Mouse (Mus musculus): ENCODE results near the gene Ubl4b.

The Ubl4b gene

DNA sequence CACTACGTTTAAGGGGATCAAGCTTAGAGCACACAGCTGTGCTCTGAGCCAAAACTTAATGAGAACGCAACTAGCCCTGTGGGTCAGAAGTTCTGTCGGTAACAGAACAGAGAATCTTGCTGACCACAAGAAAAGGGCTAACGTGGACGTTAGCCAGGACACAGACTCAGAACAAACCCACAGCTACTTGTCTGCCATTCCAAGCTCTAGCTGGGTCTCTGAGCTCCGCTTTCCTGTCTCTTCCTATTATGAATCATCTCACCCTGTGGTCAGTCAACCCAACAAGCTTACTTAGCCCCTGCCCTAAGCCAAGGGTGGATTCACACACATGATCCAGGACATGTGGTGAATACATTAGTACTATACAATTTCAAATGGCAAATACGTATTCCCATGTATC is 12.9 kb upstream of the Ubl4b start:
- DNase-seq, result no peak

DNA sequence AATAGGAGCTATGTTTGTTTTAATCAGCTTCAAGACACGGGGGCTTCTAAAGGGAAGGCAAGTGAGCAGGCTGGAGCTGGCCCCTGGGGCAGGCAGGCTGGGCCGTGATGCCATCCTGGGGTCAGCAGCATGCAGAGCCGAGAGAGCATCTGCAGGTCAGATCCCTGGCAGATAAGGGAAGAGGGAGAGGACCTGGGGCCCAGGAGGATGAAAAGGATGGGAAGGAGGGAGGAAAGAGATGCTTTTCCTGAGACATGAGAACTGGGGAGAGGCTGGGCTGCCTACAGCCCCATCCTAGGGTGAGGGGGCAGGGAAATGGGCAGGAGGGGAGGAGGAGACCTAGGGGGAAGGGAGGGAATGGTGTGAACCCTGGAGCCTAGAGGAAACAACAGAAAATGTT is 10.5 kb upstream of the Ubl4b start:
- DNase-seq, result no peak

DNA sequence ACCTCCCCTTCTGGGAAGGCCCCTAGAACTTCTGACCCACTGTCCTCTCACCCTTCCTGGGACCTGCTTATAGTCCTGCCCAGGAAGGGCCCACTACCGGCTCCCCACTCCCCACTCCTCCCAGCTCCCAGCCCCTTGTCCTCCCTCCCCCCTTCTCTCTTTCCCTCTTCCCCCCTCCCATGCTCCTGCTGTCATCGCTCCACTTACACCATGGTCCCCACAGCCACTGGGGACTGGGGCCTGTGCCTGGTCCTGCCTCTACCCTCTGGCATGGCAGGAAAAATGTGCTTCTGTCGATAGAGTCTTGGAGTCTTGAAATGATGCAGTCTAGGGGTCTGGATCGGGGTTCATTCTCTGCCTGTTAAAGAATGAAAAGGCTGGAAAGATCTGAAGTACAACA is 9.0 kb upstream of the Ubl4b start:
- DNase-seq, result no peak

DNA sequence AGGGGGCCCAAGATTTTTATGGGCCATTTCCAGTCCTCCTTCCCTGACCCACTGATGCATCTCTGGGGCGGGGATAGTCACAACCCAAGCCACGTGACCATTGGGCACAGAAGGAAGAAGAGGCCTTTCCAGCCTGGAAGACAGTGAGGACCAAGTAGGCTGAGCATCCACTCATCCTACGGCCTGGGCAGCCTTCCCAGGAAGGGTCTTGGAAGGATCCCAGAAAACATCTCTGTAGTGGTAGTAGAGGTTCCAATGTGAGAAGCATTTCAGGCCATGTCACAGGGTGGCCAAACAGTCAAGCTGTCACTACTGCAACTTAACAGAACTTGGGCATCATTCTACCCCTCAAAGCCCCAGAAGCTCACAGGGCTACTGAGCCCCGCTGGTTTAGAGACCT is 7.7 kb upstream of the Ubl4b start:
- peak; percentile 34 to 64 for DNase-seq

DNA sequence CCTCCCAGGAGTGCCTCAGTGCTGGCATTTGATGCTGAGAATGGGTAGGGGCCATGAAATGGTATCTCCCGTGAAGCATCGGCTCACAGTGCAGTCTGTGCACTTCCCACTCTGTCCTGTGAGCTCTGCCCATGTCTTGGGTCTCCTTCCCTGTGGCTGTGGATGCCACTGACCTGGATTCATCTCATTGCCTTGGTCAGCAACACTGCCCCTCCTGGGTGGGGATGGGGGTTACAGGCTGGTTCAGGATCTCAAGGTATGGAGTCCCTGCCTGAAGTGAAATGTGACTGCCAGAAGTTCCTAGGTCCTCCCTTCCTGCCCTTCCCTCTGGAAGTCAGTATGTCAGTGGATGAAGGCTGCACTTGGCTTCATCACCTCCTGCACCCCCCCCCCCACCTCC is 7.2 kb upstream of the Ubl4b start:
- DNase-seq, result no peak

DNA sequence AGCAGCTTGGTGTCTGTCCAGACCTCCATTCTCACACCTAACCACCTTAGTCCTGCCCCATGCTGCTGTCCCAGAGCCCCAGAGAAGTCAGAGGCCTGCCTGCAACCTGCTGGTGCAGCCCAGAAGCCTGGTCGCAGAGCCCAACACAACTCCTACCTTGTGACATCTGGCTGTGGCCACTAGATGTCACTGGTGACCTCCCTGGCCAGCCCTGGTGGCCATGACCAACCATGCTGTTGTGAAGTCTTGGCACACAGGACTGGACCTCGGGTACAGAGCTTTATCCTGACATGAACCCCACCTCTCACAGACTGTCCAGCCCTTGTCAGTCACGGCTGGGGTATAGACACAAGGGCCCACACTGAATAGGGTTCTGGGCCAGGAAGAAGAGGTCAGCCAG is 4.3 kb upstream of the Ubl4b start:
- peak; percentile 78 to 85 for DNase-seq

DNA sequence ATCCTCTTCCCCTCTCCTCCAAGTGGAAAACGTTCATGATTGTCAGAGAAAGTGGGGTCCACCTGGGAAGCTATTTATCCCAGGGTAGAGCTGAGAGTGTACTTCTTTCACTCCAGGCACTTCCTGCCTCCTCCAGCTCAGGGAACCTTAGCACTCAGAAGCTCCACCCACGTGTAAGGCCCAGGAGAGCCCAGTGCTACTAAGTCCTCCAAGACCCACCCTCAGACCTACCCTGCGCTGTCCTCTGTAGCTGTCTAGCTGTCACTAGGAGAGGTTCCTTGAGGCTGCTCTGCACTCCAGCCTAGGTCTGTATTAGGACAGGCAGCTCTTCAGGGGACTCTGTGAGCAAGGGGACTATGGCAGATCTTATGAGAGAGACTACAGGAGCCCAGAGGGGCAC is 3.9 kb upstream of the Ubl4b start:
- DNase-seq, result no peak

DNA sequence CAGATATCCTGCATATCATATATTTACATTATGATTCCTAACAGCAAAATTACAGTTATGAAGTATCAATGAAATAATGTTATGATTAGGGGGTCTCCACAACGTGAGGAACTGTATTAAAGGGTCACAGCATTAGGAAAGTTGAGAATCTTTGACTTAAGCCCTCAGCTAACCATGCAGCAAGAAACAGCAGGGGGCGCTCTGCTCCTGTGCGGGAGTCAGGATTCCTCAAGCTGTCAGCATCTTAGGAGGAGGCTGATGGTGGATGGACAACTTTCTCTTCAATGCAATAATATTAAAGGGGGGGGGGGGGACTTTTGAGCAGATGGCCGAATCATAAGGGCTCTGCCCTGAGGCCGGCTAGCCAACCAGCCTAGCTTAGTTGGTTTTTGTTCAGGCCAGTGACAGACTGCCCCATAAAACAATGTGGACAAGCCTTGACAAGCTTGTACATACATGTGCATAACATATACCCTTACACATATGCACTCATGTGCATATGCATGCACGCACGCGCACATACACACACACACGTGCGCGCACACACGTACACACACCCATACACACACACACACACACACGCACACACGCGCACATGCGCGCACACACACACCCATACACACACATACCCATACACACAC is 4.3 kb downstream of the Ubl4b start:
- DNase-seq, result peak; percentile 83 to 93

DNA sequence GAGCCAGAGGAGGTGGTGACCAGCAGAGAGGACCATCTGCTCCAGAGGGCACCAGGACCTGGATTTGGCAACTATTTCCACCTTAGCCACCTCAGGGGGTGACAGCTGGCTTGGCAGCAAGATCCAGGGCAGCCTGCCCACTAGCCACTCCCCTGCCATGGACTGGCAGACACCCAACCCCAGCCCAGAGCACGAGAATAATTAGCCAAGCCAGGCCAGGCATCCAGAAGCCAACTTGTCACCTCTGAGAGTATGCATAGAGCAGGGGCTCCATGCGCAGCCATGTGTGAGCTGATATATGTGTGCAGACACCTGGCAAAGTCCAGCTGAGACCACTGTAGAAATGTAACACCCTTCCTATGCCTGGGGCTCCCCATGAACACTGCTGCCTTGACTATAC is 7.9 kb downstream of the Ubl4b start:
- peak; percentile 87 to 88 for DNase-seq

DNA sequence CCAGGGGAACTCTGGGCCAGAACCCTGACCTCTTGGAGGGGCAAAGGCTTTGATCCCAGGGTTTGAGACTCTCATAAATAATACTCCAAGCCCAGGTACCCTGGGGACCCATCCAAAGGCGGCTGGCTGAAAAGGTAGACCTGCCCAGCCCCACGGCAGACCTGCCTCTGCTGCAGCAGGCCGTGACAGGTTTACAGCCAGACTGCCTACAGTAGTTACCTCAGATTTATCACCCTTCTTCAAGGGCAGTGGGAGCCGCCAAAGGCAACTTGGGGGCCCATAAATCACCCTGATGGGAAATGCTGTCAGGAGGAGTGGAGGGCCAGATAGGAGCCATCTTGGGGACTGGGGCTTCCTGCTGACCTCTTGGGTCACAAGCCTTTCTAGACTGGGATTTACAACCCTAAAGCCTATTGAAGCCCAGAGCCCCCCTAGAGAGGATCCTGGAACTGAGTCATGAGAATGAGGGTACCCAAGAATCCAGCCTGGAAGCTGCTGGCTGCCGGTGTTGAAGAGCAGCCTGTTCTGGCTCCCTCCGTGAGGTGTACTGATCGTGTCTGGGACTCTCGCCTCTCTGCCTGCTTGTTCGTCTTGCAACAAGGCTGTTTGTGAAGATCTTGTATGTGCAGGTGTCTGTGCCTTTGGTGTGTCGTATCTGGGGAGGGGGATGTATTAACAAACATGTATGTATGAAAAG is 9.0 kb downstream of the Ubl4b start:
- DNase-seq, result peak in 1 of 2 experiments; percentile 21

DNA sequence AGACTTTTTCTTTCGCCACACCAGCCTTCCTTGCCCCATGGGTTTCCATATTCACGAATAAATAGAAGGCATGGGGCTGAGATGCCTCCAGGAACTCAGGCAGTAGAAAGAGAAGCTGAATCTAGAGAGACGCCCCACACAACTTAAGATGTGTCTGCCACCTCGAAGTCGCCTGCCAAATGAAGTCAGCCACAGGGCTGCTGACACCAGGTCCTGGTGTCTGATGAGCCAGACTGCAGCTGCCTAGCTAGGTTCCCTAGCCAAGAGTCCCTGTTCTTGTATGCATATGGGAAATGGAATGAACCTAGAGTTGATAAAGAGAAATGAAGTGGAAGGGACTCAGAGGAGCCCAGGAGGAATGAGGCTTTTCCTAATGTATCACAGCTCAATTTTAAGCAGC is 9.6 kb downstream of the Ubl4b start:
- DNase-seq, result no peak

DNA sequence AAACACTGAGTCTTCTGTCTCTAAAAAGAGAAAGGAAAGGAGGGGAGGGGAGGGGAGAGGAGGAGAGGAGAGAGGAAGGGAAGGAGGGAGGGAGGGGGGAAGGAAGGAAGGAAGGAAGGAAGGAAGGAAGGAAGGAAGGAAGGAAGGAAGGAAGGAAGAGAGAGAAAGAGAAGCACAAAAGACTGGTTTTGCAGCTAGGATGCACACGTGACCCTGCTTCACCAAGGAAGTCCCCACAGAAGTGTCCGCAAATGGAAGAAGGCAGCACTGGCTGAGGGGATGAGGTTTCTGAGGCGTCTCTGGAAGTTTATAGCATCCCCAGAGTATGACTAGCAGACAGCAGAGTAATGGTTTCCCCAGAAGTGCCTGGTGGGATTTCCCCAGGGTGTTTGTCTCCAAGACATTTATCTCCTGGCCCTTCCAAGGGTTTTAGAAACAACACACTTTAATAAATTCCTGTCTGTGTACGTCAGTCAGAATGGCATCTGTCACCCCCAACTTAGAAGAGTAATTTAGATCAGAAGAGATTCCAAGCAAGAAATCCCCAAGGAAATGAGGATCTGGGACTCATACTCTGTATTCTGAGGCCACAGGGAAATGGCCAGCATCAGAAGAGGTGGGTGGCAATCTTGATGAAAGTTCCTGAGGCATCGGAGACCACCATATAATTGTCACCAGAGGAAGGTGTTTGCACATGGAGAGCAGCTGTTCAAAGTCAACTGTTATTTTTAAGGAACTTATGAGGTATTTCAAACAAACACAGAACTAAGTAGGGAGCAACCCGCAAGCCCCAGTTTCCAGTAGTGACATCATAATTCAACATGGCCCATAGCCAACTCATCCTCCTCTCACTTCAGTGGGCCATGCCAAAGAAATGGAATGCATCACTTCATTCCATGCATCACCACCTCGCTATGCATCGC is 11.5 kb downstream of the Ubl4b start:
- DNase-seq, result no peak

DNA sequence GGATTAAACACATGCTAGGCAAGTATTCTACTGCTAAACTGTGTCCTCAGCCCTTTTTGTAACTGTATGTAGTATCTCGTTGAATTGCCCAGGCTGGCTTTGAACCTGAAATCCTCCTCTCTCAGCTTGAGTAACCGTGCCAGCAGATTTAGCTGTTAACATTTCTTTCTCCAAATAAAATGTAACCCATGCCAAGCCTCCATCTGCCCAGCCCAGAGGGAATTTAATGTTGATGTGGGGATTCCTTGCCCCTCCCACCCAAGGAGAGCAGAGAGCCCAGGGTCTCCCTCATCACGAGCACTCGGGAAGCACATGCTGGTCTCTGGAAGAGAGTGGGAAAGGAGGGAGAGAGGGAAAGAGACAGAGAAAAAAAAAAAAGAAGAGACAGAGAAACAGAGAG is 12.3 kb downstream of the Ubl4b start:
- no peak for DNase-seq

DNA sequence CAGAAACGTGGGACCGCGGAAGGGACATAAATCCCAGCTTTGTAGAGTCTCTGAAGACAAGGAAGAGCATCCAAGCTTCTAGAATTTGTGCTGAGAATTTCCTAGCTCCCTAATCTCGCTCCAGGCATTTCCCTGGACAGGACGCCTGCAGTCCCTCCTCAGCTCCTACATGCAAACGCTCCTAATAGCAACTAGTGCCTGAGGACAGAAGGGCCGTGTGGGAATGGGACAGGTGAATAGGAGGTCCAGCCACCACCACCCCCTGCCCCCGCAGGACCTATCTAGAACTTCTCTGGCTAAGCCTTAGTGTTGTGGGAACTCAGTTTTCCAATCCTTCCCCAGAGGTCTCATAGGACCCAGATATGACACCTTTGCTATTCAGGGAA is 17.4 kb downstream of the Ubl4b start:
- DNase-seq, result no peak

DNA sequence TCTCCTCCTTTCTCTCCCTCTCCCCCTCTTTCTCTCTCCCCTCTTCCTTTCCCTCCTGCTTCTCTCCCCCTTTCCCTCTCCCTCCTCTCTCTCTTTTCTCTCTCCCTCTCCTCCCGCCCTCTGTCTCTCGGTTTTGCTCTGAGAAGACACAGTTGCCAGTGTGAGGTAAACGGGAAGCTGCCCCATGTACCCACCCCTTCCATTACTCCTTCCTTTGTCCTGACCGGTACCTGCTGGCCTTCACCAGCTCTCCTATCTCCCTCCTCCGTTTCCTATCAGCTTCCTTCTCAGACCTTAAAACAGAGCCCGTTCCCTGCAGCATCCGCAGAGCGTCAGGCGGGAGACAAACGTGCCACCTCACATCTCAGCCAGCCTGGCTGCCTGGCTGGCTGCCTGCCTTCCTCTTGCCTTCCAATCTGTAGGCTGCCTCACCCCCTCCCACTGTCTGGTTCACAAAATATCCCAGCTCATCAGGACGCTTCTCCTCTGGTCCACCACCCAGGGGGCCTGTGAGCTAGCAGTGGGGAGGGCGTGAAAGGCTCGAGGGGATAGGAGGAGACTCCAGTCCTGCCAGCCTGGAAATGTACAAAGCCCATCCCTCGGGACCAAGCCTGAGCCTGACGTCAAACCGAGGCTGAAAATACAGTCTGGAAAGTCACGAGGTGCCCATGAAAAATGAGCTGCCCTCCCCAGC is 17.9 kb downstream of the Ubl4b start:
- DNase-seq, result peak; percentile 77 to 84

DNA sequence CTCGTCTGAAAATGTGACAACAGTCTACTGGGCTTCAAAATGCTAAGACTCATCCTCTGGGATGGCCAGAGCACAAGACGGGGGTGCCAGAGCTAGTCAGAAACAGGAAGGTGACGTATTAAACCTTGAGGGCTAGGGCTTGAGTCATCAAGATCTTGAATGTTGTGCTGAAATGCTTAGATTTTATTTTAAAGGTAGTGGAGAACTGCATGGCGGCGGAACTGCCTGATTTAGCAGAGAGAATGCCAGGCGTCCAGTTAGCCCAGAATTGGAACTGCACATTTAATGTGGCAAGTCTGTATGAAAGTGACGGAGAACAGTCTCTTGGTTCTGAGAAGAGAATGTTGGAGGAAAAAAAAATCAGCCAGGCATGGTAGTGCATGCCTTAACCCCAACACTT is 19.9 kb downstream of the Ubl4b start:
- no peak for DNase-seq

DNA sequence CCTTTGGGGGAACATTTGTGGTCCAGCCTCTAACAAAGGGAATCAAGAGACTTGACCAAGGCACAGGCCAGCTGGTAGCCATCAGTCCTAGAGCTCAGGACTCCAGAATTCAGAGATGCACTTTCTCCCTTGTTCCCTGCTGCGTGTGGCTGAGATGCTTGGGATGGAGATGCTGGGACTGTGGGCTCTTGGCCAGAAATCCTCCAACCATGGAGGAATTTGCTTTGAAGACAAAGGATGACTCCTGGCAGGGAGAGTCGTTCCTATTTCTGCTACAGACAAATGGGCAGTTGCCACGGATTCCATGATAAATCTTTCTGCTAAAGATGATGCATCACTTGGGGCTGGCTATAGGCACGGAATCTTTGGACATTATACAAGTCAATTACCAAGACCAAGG is 21.3 kb downstream of the Ubl4b start:
- peak; percentile 58 to 66 for DNase-seq

DNA sequence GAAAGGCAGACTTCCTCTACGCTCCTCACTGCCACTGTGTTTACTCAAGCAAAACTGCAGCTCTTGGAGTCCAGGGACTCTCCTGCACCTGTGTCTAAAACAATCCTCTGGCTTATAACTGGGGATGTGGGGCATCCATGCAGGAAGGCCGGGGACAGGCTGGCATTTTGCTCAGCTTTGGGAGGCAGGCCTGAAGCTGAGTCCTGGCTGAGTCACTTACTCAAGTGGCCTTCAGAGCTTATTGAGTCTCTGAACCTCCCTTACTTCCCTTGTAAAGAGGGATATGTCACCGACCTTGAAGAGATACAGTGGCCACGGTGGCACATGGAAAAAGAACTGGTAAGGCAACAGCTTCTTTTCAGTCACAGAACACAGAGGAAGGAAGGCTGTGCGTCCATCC is 24.3 kb downstream of the Ubl4b start:
- DNase-seq, result no peak

DNA sequence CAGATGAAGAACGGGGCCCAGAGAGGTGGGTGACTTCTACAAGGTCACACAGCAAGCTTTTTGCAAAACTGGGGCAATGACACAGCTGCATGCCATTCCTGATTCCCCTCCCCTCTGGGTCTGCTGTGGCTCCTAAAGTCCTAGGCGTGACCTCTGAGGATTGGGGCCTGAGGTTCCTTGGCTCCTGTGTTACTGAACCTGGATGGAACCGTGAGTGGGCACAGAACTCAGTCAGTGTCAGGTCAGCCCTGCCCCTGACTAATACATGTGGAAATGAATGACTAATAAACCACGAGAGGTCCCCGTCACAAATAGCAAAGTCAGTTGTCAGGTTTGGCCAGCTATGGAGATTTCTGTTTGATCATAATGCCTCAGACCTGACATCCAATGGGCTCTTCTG is 25.7 kb downstream of the Ubl4b start:
- DNase-seq, result no peak

DNA sequence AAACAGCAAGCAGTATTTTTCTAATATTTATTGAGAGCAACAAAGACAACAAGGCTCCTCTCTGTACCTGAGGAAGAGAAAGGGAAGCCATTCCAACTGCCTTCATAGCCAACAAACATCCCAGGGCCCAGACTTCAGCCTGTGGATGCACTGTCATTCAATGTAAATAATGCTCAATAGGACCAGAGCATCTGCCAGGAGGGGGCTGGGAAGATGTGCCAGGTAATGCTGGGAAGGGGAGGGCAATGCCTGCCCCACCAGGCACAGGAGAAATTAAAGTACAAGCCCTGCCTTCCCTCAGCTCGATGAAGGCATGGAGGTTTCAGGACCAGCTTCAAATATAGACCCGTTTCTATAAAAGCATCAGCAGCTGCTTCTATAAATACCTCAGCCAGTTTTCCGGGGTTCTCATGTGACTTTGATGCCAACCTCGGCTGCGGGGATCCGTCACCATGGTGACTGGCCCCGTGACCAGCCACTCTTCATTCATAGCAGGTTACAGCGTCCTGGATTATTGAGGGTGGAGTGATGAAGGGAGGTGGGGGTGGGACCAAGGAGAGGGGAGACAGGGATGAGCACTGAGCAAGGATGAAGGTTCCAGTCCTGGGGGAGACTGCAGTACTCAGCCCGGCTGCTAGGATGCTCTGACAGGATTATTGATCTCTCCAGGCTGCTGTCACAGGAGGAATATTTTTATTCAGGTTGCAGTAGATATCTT is 26.3 kb downstream of the Ubl4b start:
- DNase-seq, result peak; percentile 76 to 85

DNA sequence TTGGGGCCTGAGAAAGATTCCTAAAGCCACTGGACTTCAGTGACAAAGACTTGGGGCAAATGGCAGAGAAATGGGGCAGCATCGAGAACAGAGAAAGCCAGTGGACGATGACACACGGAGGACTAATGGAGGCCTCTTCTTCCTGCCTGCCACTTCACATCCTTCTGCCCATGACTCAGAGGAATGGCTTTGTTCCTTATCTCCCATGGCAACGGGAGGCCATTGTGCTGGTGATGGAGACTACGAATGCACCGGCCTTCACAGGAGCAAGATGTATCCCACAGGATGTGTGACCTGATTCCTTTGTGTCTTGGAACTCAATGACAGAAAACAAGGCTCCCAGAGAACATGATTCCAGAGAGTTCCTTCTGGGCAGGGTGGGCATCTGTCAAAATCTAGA is 30.3 kb downstream of the Ubl4b start:
- DNase-seq, result no peak

DNA sequence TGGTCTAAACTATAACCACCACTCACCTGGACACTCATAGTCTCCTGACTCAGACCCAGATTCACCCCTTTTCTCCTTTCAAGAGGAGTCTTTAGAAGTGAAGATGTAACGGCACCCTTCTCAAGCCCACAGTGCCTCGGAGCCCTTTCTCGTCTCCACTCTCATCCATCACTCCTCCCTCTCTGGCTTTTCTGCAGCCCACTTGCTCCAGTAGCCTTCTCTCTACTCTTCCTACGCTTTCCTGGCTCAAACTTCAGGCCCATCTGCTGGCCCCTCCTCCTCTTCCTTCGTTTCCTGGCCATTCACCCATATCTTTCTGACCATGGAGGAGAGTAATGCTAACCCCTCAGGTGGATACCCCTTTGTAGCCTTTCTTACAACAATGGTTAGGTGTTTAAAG is 33.9 kb downstream of the Ubl4b start:
- DNase-seq, result no peak

Measured in cerebellum, postnatal 25 days (tissue).